Mouse (Mus musculus) C2C12 (cell line): ENCODE results near the gene Slc6a2. TPM values are rescaled to one million over a fixed set of nuclear protein-coding genes. Genes with fewer than 3 reads are reported as not detected.

Source experiments
- H3K27me3 ChIP-seq: one replicate; pipeline ENCODE4 v1.6.1; 2011; ENCODE audit not compliant: control insufficient read depth, insufficient read depth, insufficient read length
- H3K36me3 ChIP-seq: one replicate; pipeline ENCODE4 v1.6.1; 2011; ENCODE audit not compliant: control insufficient read depth, insufficient read depth
- H3K4me3 ChIP-seq: one replicate; pipeline ENCODE4 v1.5.1; 2011; ENCODE audit warnings: mild to moderate bottlenecking, control low read depth; ENCODE audit not compliant: poor library complexity, insufficient read depth, severe bottlenecking
- H3K79me2 ChIP-seq: one replicate; pipeline ENCODE4 v1.6.1; 2011; ENCODE audit not compliant: control insufficient read depth, insufficient read depth
- H3K79me3 ChIP-seq: one replicate; pipeline ENCODE4 v1.6.1; 2011; ENCODE audit warnings: low read depth, control low read depth
- H3ac ChIP-seq: one replicate; pipeline ENCODE3; 2011; ENCODE audit warnings: low read depth; ENCODE audit not compliant: control insufficient read depth, insufficient read length
- CEBPB ChIP-seq: IDR thresholded peaks from one replicate; pipeline ENCODE4 v1.6.1; 2011; ENCODE audit warnings: low read depth, mild to moderate bottlenecking, control low read depth, moderate library complexity
- CTCF ChIP-seq: IDR thresholded peaks from one replicate; pipeline ENCODE4 v1.5.1; 2011; ENCODE audit not compliant: control insufficient read depth, insufficient read depth, insufficient read length
- FOSL1 ChIP-seq: IDR thresholded peaks from one replicate; pipeline ENCODE4 v1.8.0; 2011; ENCODE audit warnings: mild to moderate bottlenecking, low read length; ENCODE audit not compliant: poor library complexity, insufficient read depth, severe bottlenecking
- MAX ChIP-seq: IDR thresholded peaks from one replicate; pipeline ENCODE4 v1.6.1; 2011; ENCODE audit warnings: mild to moderate bottlenecking, control low read depth
- MYOD1 ChIP-seq: IDR thresholded peaks from one replicate; pipeline ENCODE4 v1.6.1; 2011; ENCODE audit warnings: low read depth; ENCODE audit not compliant: control insufficient read depth, insufficient read length
- MYOG ChIP-seq: IDR thresholded peaks from one replicate; pipeline ENCODE4 v1.6.1; 2011; ENCODE audit not compliant: control insufficient read depth, insufficient read length; ENCODE audit errors: extremely low read depth
- USF1 ChIP-seq: IDR thresholded peaks from one replicate; pipeline ENCODE4 v1.6.1; 2011; ENCODE audit warnings: low read depth, mild to moderate bottlenecking, control low read depth, moderate library complexity
- polyA plus RNA-seq: library from polyadenylated mRNA; unstranded; fragments of >200 nt; fragmentation: generic; extraction: Trizol; gene quantifications from one replicate; pipeline ENCODE4 v1.2.1, GENCODE M21; 2012; ENCODE audit warnings: missing spikeins

Gene Slc6a2
- polyA plus RNA-seq, 1 experiment = not detected

DNA sequence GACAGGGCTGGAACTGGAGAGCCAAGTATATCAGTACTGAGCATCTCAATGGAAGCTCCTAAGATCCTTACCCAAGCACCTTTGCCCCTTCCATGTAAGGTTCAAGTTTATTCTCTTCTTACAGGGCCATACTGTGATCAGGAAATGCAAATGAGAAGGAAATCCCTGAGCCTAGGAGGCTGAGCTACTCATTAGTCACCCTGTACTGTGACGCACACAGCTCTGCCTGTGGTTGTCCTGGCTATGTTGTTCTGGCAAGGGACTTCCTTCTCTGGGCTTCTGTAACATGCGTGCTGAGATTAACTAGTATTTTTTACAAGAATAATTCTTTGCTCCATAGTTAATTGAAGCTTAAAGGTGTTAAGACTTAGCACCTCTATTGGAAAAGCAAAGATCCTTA is 70.8 kb downstream of the Slc6a2 start:
- Histone ChIP-seq H3K79me2 (no peaks in the 10 kb centered on the region), H3K36me3 (no peaks in the 10 kb centered on the region), H3K79me3 (no peaks in the 10 kb centered on the region), H3ac (no peak overlapping the region), H3K27me3 (no peaks in the 10 kb centered on the region), H3K4me3 (no peak overlapping the region)
- TF ChIP-seq CTCF = no peak
- TF ChIP-seq MYOG = no peak
- no peak for TF ChIP-seq CEBPB
- TF ChIP-seq MAX = no peak
- no peak for TF ChIP-seq USF1
- TF ChIP-seq MYOD1 = no peak
- TF ChIP-seq FOSL1 = no peak

DNA sequence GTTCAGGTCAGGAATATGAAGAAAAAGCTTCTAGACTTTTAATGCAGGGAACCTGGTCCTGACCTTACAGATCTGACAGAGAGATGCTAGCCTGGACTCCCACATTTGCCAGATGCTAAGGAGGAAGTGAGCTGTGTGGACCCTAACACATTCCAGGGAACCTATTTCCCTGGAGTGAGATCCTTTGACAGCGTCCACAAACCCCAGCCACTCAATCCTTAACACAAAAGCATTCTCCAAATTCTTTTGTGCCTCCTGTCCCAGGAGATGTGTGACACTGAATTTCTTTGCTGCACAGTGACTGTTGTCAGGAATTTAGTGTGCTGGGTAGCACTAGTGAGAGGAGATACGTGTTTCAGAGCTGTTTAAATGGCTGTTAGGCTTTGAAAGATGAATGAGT is 79.0 kb downstream of the Slc6a2 start:
- Histone ChIP-seq H3K36me3 (no peaks in the 10 kb centered on the region), H3K79me3 (no peaks in the 10 kb centered on the region), H3K27me3 (no peaks in the 10 kb centered on the region), H3ac (no peak overlapping the region), H3K4me3 (no peak overlapping the region), H3K79me2 (no peaks in the 10 kb centered on the region)
- TF ChIP-seq CTCF = no peak
- TF ChIP-seq CEBPB = no peak
- no peak for TF ChIP-seq FOSL1
- no peak for TF ChIP-seq MYOG
- no peak for TF ChIP-seq MYOD1

DNA sequence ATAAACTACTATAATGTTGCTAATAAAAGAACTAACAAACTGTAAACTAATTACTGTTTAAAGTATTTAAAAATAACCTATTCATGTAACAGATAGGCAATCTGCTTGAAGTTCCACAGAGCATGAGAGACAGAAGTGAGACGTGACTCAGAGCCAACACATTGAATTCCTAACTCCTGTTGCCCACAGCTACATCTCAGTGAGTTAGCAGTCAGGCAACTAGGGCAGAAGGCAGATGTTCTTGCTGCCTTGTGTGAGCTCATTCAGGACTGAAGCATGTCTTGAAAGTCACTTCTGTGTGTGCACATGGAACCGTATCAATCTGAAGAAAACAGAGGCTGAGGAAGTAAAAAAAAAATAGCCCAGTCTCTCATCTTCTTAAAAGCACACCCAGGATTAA is 80.4 kb downstream of the Slc6a2 start:
- H3K79me2 ChIP-seq = no peaks in the 10 kb centered on the region
- H3K36me3 ChIP-seq = no peaks in the 10 kb centered on the region
- H3K27me3 ChIP-seq = no peaks in the 10 kb centered on the region
- H3K79me3 ChIP-seq = no peaks in the 10 kb centered on the region
- no peak for TF ChIP-seq CTCF
- no peak for TF ChIP-seq MYOG
- no peak for TF ChIP-seq MAX
- no peak for TF ChIP-seq MYOD1
- no peak for TF ChIP-seq FOSL1
- no peak for TF ChIP-seq USF1
- TF ChIP-seq CEBPB = no peak
- H3ac ChIP-seq = no peak overlapping the region
- H3K4me3 ChIP-seq = no peak overlapping the region

GRCm38 (mm10) chr8:93040776-93041567 is 81.1 kb downstream of the Slc6a2 start:
- Histone ChIP-seq H3K79me2 (no peaks in the 10 kb centered on the region), H3K4me3 (no peak overlapping the region), H3K27me3 (no peaks in the 10 kb centered on the region), H3K79me3 (no peaks in the 10 kb centered on the region), H3ac (no peak overlapping the region), H3K36me3 (no peaks in the 10 kb centered on the region)
- TF ChIP-seq USF1 (no peak), FOSL1 (no peak), MYOG (no peak), CTCF (no peak), MAX (no peak), MYOD1 (no peak), CEBPB (no peak)

GRCm38 (mm10) chr8:93043083-93043482 is 83.2 kb downstream of the Slc6a2 start:
- Histone ChIP-seq H3K27me3 (no peaks in the 10 kb centered on the region), H3K79me2 (no peaks in the 10 kb centered on the region), H3K79me3 (no peaks in the 10 kb centered on the region), H3ac (no peak overlapping the region), H3K4me3 (no peak overlapping the region), H3K36me3 (no peaks in the 10 kb centered on the region)
- no peak for TF ChIP-seq MAX
- TF ChIP-seq CTCF = no peak
- TF ChIP-seq MYOG = no peak
- no peak for TF ChIP-seq USF1
- TF ChIP-seq MYOD1 = no peak
- TF ChIP-seq FOSL1 = no peak
- no peak for TF ChIP-seq CEBPB
